Mouse (Mus musculus): ENCODE measurements at regions not wholly inside any gene's neighbourhood (a gene's known extent, or its start where the extent isn't known, plus 50 kb on each side); places are given as distances from the start of the nearest gene placed in this dataset.

DNA sequence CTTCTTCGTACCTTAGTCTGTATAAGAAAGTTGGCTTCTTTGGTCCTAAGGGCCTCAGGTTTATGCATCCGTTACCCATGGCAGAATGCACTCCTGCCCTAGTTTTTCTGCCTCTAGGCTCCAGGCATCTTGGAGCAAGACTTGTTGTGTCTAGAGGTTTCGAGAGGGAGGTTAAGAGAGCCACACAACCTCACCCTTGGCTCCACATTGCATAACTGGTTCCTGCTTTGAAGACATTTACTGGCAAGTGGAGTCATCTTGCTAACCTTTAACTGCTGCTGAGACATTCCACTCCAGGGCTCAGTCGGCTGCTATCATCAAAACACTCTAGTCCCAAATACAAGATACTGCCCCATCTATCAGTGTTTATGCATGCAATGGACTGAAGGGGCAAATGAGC, 135.9 kb downstream of the Cog6 start:
- TF ChIP-seq CTCF (IDR thresholded peaks at IDR 0.05; ENCODE audit: low read depth): no peak
- no peak for TF ChIP-seq EP300 (IDR thresholded peaks at IDR 0.05; ENCODE audit: low read depth)

All from liver, postnatal 0 days (tissue).